Mouse (Mus musculus) gastrocnemius, postnatal 14 days (tissue): Measurements from ENCODE around the gene Spint2. TPM values are rescaled to one million over a fixed set of nuclear protein-coding genes. Genes with fewer than 3 reads are reported as not detected.

Experiments
- DNase-seq: peaks from one replicate; pipeline ENCODE4 v3.0.0; 2021; ENCODE audit warnings: mixed read lengths
- intact Hi-C: fragments of 180-260 bp; cut with DNase I; formaldehyde crosslinking; loops from one replicate; pipeline ENCODE4 v1.15.1; 2025; ENCODE audit warnings: low total_unique reads
- total RNA-seq, 2 experiments: library from RNA; stranded (reverse); gene quantifications; 2 replicates each; pipeline ENCODE4 v1.2.3; 2021

Spint2 gene
- total RNA-seq, 2 experiments from 2014 or later = 5.5 to 6.4 TPM

DNA sequence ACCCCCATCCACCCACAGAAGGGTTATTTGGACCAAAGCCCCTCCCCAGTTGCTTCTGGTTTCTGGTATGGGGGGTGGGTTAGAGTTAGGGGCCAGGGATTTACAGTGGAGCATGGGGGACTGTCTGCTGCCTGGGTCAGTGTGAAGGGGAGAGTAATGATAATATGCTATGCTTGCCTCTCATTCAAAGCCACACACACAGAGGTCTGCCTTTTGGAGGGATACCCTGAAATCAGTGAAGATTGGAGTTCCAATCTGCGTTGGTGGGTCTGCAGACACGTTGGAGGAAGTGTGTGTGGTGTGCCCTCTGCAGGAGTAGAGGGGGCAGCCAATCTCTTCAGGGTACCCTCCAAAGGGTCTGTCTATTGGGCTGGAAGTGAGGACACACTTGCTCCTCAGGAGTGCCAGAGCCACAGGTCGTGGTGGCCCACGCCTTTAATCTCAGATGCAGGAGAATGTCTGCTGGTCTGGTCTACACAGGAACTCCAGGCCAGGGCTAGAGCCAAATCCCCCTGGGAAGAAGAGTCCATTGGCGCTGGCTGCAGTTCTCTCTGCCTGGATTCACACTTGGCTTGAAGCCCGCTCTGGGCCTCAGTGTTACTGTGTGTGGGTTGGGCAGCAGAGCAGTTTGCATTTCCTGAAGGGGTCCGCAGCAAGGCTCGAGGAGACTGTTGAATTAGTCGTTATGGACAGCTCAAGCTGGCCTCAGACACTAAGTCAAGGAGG is 23.7 kb upstream of the Spint2 start:
- intact Hi-C loops = no loop called here
- no peak for DNase-seq

DNA sequence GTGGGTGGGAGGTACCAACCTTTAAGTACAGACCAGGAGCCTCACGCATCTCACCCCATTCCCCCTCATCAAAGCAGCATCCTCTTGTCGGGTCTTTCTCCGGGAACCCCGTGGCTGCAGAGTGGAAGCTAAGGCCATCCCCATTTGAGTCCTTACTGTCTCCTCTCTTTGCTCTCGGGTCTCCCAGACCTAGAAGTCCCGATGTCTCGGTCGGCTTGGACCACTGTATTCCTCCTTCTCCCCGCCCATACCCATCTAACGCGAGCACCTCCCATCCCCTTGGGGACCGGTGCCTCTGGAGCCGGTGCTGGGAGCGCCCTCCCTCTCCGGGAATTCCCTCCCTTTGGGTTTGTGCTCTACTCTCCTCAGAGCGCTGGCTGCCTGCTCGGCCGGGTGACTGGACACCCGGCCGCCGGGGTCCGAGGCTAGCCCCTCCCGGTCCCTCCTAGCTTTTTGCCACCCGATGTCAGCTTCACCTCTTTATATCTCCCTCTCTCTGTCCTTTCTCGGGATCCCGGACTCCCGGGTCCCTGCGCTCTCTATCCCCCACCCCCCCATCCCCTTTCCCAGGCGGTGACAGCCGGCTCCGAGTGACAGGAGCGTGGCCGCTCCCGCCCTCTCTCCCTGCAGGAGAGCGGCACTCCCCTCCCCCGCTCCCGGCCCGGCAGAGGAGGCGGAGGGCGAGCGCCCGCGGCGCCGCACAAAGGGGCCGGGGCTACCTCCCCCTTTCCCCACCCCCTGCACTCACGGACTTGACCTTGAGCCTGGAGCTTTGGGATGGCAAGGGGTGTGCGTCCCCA is 23.0 kb upstream of the Spint2 start:
- intact Hi-C loops = no loop called here
- no peak for DNase-seq

DNA sequence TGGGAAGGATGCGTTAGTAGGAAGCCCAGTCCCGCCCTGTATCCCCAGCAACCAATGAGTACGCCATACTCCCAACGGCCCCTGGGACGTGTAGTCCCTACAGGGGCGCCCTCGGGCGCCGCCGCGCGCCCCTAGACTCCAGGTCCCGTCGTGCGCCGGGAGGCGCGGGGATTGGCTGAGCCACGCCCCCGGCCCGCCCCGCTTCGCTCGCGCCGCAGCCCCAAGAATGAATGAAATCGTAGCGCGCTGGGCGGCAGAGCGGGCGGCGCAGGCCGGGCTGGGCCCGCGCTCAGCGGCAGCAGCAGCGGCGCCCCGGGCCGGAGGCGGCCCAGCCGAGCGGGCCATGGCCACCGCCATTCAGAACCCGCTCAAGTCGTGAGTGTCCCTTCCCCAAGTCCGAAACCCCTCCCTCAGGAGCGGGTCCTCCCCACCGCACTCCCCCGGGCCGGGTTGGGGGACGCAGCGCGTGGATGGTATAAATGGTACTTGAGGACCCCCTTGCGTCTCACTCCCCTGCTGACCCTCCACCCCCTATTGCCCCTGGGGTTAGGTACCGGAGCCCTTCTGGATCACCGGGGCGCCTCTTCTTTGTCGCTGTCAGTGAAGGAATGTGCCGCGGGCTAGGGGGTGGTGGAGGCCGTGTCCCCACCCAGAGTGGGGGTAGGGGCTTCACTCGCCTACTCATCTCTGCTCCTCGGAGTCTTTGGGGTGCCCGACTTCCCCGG is 22.2 kb upstream of the Spint2 start, which contains the start of gene Dpf1:
TSS of gene Dpf1 (plus strand) at position 214 of the 725 bp plus-strand sequence.
- intact Hi-C loops = no loop called here
- peak; percentile 84 for DNase-seq

DNA sequence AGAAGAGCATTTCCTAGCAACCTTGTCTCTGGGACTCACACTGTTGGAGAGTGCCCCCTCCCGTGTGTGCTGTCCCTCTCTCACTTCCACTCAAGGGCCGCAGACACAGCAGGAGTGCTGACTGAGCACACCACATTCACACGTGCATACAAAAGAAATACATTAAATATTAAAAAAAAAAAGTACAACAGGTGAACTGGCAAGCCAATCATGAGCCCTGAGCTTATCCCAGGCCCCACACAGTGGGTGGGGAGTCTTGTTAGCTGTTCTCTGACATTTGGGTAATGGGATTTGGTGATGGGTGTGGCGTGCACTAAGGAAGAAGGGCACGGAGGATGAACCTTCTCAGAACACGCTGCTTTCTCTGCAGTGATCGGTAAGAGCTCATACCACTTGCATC is 20.9 kb upstream of the Spint2 start:
- intact Hi-C loops = no loop called here
- no peak for DNase-seq

DNA sequence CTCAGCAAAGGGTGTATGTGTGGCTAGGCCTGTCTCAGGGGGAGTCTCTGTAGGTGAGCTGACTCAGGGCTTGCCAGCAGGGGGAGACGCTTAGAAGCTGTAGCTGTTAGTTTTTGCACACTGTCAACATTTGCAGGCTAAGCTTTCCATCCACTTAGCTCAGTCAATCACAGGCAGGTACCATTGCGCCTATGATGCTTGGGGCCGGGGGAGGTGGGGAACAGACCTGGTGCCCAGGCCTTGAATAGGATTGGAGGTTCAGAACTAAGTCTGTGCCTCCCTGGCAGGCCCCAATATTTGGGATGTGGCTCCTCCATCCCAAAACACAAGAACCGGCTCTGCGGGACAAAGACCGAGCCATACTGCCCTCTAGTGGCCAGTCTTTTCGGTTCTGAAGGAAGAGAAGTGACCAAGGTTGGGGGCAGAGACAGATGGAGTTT is 19.4 kb upstream of the Spint2 start:
- peak; percentile 67 for DNase-seq
- intact Hi-C loops = no loop called here

DNA sequence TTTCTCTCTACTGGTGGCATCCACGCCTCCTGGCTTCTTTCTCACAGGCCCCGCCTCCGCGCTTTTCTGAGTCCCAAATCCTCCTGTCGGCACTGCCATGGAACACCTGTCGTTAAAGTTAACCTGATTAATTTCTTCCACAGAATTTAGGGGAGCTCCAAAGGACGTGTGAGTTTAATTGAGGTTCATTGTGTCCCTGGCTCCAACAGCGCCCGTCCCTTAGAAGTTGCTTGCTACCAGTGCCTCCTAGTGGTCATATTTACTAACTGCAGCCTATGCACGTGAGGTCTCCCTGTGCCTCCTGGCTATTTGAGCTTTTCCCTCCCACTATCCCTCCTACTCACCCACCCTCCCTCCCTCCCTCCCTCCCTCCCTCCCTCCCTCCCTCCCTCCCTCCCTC is 15.3 kb upstream of the Spint2 start:
- DNase-seq = peak; percentile 63
- intact Hi-C loops = loop anchor here (5.0 kb wide), 1 partner anchor 165 kb away; the partner anchor contains the start of gene Rasgrp4

DNA sequence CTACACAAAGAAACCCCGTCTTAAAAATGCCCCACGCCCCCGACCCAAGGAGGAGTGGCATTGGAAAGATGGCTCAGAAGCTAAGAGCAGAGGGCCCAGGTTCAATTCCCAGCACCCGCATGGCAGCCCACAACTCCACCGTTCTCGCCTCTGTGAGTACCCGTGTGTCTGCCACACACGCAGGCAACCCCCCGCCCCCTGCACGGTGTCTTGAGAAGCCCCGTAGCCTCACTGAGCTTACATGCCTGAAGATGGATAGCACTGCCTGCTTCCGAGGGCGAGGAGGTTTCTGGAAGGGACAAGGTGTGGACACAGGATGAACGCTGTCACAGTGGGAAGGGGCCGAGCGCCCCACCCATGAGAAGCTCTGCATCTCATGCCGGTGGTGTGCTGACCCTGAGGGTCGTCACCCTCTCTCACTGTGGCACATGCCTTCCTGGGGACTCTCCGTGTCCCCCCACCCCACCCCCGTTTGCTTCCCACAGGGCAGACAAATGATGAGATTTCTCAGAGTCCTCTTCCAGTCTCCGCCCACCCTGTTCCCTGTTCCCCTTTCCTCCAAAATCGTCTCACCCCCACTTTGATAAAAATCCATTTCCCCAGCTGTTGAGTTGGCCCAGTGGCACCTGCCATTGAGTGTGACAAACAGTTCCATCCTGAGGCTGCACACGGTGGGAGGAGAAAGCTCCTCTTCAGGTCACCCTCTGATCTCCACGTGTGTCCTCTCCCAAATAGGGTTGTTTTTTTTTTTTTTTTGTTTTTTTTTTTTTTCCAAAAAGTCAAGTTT is 14.3 kb upstream of the Spint2 start:
- intact Hi-C loops = loop anchor here (2.0 to 5.0 kb wide), 2 partner anchors 49 to 164 kb away; partner anchors contain the start of gene Rasgrp4
- no peak for DNase-seq

DNA sequence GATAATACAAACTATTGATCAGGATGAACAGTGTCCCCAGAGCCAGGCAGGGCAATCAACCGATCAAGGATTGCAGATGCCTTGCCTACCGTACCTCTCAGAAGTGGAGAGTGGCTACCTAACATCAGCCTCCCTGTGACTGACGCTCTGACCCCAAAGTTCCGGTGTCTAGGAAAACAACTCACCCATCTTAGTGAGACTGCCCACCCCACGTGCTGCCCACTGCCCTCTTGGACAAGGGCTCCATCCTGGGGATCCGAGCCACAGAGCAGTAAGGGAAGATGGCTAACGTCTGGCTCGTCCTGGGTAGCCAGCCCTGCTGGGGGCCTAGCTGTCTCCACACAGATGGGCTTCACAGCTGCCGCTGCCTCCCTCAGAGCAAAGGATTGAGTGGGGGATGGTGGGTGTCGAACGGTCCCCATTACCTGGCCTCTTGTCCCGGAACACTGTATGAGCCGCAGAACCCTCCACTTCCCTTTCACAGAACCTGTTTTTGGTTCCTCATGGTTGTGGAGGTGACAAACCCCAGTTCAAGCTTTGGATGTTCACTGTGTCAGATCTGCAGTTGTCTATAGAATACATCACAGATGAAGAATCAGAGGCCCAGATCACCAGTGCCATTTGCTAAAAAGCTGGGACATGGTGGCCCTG is 12.5 kb upstream of the Spint2 start:
- no peak for DNase-seq
- intact Hi-C loops = loop anchor here (2.0 kb wide), 1 partner anchor 47 kb away; no protein-coding TSS in a partner anchor

DNA sequence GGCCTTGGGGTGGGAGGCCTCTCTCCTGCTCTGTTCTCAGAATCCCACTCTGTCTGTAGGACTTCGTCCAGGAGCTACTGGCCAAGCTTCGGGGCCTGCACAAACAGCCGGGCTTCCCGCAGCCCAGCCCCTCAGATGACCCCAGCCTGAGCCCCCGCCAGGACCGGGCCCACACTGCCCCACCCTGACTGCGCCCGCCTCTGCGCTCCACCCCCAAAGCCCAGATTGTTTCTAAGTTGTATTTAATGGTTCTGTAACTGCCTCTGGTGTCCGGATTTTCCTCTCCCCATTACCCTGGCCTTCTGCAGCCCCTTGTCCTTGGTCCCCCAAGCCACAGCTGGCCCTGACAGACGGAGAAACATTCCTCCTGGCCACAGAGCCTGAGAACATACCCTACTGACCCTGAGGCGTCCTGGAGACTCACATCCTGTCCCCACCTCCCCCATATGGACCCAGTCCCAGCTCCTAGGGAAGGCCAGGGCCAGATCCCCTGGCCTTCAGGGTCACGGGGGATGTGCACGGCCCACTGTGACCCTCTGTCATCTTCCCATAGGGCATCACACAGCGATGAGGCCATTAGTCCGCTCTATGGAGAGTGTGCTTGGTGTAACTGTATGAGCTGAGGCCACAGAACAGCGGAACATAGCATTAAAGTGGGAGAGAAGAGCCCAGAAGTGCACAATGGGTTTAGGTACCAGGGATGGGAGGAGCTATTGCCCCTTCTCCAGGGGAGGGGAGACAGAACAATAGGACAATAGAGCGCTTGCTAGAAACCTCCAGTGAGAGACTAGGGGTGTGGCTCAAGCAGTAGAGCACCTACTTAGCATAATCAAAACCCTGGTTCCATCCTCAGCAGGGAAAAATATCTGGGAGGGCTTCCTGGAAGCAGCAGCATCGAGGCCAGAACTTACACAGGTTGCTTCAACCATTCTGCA is 11.7 kb upstream of the Spint2 start:
- intact Hi-C loops = loop anchor here (2.0 kb wide), 1 partner anchor 47 kb away; no protein-coding TSS in a partner anchor
- DNase-seq = peak; percentile 76

DNA sequence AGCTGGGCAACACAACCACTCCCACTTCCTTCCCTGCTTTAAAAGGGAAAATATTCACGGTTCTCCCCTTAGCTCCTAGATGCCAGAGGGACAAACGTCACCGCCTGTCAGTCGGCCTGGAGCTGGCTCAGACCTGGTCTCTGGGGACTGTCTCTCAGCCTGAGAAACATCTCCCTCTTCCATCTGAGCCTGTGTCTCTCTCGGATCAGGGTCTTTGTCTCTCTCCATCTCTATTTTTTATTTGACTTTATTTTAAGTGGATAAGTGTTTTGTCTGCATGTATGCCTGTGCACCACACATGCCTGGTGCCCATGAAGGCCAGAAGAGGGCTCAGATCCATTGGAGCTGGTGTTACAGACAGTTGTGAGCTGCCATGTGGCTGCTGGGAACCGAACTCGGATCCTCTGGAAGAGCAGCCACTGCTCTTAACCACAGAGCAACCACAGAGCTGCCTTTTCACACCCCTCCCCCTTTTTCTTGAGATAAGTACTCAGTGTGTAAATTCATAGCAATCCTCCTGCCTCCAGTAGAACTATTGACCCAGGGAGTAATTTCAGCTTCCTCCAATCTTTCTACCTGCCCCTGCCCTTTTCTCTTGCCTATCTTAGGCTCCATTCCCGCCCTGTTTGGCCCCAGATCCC is 10.9 kb upstream of the Spint2 start:
- DNase-seq = peak; percentile 33
- intact Hi-C loops = no loop called here

DNA sequence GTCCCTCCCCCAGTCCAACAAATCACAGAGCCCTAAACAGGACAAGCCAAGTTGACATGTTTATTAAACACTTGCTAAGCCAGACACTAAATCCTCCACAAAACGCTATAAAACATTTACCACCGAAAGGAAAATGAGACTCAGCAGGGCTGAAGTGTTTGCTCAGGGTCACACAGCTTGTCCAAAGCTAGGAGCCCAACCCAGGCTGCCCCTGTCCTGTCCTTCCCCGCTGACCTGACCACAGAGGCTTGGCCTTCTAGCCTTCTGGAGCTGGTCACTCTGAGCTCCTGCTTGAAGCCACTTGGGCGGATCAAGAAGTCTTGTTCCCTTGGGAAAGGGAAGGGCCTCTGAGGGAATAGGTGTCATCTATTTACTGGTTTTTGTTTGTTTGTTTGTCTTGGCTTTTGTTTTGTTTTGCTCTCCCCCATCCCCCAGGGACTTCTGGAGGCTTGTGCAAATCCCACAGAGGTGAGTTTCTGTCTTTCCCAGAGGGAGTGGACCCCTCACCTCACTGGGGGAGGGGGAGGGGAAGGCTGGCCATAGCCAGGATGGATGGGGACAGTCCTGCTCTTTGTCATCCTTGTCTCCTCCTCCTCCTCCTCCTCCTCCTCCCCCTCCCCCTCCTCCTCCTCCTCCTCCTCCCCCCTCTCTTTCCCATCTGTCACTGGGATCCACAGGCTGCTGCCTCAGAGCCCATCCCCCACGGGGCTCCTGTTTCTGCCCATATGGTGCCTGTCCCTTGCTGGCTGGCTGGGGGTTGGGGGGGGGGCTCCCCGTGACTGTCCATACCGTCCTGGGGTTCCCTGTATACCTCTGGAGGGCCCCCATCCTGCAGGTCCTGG is 10.1 kb upstream of the Spint2 start:
- intact Hi-C loops = no loop called here

DNA sequence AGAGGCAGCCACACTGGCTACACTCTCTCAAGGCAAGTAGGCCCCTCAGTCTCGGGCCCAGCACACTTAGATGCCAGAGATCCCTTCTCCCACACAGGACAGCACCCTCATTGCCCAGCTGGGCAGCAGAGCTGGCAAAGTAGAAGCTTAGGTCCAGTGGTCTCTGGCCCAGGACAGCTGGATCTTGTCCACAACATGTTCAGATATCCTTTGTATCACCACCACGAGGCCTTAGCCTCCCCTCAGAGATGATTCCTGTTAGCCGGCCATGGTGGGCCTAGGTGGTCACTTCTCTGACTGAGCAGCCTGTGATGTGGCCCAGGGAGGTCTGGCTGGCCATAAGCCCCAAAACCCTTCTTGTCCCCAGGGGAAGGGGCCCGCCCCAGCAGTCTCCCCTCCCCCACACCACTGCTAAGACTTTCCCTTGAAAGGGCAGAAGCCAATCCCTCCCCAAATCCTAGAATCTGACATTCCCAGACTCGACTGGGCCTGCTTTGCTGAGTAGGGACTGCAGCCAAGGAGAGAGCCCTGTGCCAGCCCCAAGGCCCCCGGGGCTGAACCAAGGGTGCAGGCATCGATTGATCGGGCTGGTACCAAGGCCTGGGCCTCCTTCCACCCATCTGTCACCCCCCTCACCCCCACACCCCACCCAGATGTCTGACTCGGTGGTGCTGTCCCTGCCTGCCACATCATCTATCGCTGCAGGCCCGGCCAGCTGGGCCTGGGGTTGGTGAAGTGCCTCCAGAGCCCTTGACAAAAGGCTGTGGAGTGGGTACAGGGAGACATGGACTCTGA is 9.2 kb upstream of the Spint2 start:
- no peak for DNase-seq
- intact Hi-C loops = no loop called here

More for the DNA sequence above, 10.1 kb upstream of the Spint2 start:
- DNase-seq = no peak

DNA sequence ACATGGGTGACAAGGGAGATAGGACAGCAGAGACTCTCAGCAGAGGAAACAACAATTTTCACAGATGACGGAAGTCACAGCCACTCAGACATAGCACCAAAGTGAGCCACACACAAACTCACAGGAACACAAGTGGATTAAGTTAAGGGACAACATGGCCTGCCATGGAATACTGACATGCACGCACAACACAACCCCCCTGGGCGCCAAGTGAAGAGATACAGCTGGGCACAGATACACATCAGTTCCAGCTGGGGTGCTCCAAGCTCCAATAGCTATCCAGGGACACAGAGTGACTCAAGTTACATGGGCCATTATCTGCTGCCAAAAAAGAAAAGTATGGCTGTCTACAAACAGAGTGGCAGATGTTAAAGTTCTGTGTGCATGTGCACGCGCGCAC is 8.1 kb upstream of the Spint2 start:
- no peak for DNase-seq
- intact Hi-C loops = no loop called here

DNA sequence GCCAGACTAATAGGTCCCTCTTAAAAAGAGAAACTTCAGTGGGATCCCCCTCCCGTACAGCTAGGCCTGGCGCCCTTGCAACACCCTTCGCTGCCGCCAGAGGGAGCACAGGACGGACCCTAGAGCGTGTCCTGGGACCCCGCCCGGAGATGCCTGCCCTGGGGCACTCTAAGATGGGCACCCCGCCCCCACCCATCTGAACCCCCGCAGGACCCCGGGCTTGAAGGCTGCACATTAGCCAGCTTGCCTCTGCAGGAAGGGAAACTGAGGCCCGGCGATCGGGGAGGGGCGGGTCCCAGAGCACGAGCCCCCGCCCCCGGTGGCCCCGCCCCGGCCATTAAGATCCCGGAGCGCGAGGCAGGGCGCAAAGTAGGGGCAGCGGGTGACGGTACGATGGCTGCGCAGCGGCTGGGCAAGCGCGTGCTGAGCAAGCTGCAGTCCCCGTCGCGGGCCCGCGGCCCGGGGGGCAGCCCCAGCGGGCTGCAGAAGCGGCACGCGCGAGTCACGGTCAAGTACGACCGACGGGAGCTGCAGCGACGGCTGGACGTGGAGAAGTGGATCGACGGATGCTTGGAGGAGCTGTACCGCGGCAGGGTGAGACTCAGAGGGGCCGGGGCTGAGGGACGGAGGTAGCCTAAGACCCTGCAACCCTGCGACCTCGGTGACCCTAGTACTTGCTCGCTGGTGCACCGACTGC is 7.4 kb upstream of the Spint2 start, which contains the start of gene Ppp1r14a:
TSS of gene Ppp1r14a (plus strand) at position 367 of the 697 bp plus-strand sequence.
- peak; percentile 85 for DNase-seq
- intact Hi-C loops = no loop called here

DNA sequence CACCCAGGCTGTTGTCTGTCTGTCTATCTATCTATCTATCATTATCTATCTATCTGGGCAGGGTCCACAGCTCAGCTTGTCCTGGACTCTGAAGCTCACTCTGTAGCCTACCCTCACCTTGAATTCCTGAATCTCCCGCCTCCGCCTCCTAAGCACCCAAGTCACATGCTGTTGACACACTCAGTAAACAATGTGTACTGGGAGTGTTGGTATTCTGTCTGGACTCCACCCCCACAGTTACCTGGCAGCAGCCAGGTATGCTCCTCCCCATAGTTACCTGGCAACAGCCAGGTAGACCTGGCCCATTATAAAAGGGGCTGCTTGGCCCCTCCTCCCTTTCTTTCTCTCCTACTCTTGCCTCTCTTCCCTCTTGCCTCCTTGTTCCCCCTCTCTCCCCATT is 6.4 kb upstream of the Spint2 start:
- intact Hi-C loops = no loop called here

More for the DNA sequence above, 6.4 kb upstream of the Spint2 start:
- no peak for DNase-seq
